Mouse (Mus musculus) forebrain, embryonic 15.5 days (tissue): ENCODE measurements around the gene Secisbp2l. TPM values are rescaled to one million over a fixed set of nuclear protein-coding genes. Genes with fewer than 3 reads are reported as not detected.
A peak's percentile ranks its signal among the peaks of the same experiment; 100 is the strongest.

Experiments
- ATAC-seq: fragments of 200-750 bp; cut with Nextera tagmentation; replicated peaks from 2 replicates; pipeline ENCODE4 v1.8.0; 2017; ENCODE audit warnings: mild to moderate bottlenecking, moderate TSS enrichment, moderate library complexity
- H3K27ac ChIP-seq: fragments of 300-500 bp; sonication (generic); replicated peaks from 2 replicates; pipeline ENCODE4 v1.5.1; 2015; ENCODE audit warnings: mild to moderate bottlenecking, inconsistent platforms
- H3K27me3 ChIP-seq: fragments of 300-500 bp; sonication (generic); 2 replicates; pipeline ENCODE4 v1.6.1; 2015; ENCODE audit warnings: inconsistent platforms
- H3K36me3 ChIP-seq: fragments of 300-500 bp; sonication (generic); 2 replicates; pipeline ENCODE4 v1.6.1; 2015; ENCODE audit warnings: mild to moderate bottlenecking, inconsistent platforms
- H3K4me1 ChIP-seq: fragments of 300-500 bp; sonication (generic); 2 replicates; pipeline ENCODE4 v1.6.1; 2015; ENCODE audit warnings: inconsistent platforms
- H3K4me2 ChIP-seq: fragments of 300-500 bp; sonication (generic); replicated peaks from 2 replicates; pipeline ENCODE4 v1.6.1; 2015; ENCODE audit warnings: mild to moderate bottlenecking, inconsistent platforms
- H3K4me3 ChIP-seq: fragments of 300-500 bp; sonication (generic); 2 replicates; pipeline ENCODE4 v1.5.1; 2015; ENCODE audit warnings: mild to moderate bottlenecking, inconsistent platforms
- H3K9ac ChIP-seq: fragments of 300-500 bp; sonication (generic); replicated peaks from 2 replicates; pipeline ENCODE4 v1.6.1; 2015; ENCODE audit warnings: mild to moderate bottlenecking, inconsistent platforms
- H3K9me3 ChIP-seq: fragments of 300-500 bp; sonication (generic); 2 replicates; pipeline ENCODE4 v1.6.1; 2016; ENCODE audit warnings: inconsistent platforms
- WGBS: fragments of 180-500 bp; shearing (Covaris S2); methylation state at CpG from one replicate; pipeline ENCODE4 v1.1.7; 2015; ENCODE audit warnings: mixed read lengths; 5-methylcytosine and 5-hydroxymethylcytosine counted together
- polyA plus RNA-seq: library from polyadenylated mRNA; unstranded; fragments of >200 nt; fragmentation: Nextera tagmentation; extraction: Ambion mirVana; gene quantifications from 2 replicates; pipeline ENCODE4 v1.2.1, GENCODE M21; 2015

The Secisbp2l gene
- polyA plus RNA-seq, 1 experiment from 2014 or later, result 30.7 TPM

DNA sequence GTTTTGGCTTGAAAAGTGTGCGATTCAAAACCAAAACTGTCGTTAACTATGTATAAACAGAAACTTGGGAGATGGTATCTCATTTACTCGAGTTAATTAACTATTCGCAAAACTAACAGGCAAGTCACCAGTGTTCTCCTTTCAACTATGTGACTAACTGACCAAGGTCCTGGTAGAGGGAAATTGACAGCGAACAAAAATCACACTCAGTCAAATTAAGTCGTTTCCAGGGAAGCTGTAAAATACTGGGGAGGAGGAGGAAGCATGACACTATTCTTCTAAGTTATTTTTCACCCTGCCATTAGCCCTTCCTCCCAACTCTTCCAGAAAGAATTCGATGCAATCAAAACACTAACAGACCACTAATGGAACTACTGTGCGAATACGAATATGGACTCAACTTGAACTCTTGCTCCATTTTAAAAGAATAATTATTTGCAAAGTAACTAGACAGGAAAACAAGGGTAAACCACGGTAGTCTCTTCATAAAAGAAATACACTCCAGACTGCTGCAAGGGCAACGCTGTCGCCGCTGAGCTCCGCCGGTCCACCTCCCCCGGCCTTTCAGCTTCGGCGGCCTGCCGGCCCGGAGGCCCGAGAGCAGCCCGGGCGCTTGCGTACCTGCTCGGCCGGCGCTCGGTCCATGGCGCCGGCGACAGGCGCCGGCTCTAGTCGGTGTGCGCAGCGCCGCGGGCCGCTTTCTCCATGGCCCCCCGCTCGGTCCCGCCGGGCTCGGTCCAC, 522 bp downstream of the Secisbp2l start:
- Histone ChIP-seq H3K4me2 (peak overlapping the region; percentile 52), H3K4me1 (peaks cover 20% of the 10 kb centered on the region), H3K9ac (peak overlapping the region; percentile 94), H3K36me3 (0 out of 2 replicates have a peak, but pooled peaks cover 3% of the 10 kb centered on the region), H3K27me3 (no peaks in the 10 kb centered on the region), H3K27ac (peak overlapping the region; percentile 77), H3K9me3 (no peaks in the 10 kb centered on the region), H3K4me3 (peak overlapping the region; percentile 94)
- 3% methylated on average over 44 of the region's 44 CpGs for WGBS
- no peak; the same call in 1 of the 2 replicates for ATAC-seq

DNA sequence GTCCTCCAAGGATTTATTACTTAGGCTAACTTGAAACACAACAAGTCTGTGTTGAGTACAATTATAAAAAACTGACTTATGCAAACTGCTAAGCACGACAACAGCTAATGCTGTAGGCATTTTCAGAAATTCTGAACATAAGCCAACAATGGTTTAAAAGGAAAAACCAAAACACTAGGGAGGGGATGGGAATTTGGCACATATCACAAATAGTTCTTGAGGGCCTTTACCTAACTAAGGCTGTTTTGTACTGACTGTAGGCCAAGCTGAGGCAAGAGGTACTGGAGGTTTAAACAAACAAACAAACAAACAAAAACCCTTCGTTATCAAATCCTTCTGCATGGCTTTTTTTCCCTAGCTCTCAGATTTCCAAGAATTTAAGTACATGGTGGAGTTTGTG, 1.7 kb downstream of the Secisbp2l start:
- no peaks in the 10 kb centered on the region for H3K9me3 ChIP-seq
- 82% methylated on average over 2 of the region's 2 CpGs for WGBS

DNA sequence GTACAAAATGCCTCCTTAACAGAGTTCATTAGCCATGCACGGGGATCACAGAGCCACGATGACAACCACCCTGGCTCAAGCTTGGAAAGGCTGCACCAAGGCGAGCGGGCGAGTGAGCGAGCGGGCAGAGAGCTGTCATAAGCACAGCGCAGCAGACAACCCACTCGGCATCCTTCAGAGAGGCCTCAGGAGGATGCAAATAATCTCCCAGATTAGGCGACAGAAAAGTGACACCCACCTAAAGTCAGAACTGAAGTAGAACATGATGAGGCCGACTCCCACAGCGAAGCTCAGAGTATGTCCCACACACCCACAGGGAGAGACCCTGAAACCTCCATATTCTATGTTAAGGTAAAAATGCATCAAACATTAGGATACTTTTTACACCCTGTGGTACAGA, 4.3 kb downstream of the Secisbp2l start:
- ATAC-seq, result no peak
- 88% methylated on average over 12 of the region's 12 CpGs for WGBS

More for the DNA sequence above, 1.7 kb downstream of the Secisbp2l start:
- Histone ChIP-seq H3K4me2 (0 out of 2 replicates have a peak overlapping the region, but pooled peaks have one; percentile 52), H3K27ac (no peak overlapping the region), H3K4me1 (peaks cover 20% of the 10 kb centered on the region), H3K9ac (no peak overlapping the region), H3K36me3 (0 out of 2 replicates have a peak, but pooled peaks cover 3% of the 10 kb centered on the region), H3K4me3 (no peak overlapping the region), H3K27me3 (no peaks in the 10 kb centered on the region)
- no peak for ATAC-seq

DNA sequence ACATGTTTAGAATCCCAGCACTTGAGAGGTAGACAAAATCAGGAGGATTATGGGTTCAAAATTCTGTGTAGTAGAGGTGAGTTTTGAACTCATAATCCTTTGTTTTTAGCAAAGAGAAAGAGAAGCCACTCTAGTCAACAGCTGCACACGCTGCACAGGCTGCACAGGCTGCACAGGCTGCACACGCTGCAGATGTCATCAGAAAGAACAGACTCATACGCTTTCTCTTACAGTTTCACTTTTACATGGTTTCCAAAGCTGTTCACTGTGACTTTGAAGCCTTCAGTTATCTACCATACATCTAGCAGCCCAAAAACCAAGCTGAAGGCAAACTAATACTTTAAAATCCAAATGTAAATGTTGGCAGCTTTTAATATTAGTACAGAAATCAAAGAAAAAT, 5.7 kb downstream of the Secisbp2l start:
- Histone ChIP-seq H3K4me1 (peaks cover 16% of the 10 kb centered on the region), H3K4me3 (no peak overlapping the region), H3K27me3 (no peaks in the 10 kb centered on the region), H3K36me3 (peaks cover 19% of the 10 kb centered on the region), H3K27ac (no peak overlapping the region), H3K4me2 (no peak overlapping the region), H3K9ac (no peak overlapping the region), H3K9me3 (no peaks in the 10 kb centered on the region)
- no peak for ATAC-seq
- 94% methylated on average over 3 of the region's 3 CpGs for WGBS

More for the DNA sequence above, 4.3 kb downstream of the Secisbp2l start:
- H3K9ac ChIP-seq, result no peak overlapping the region
- H3K4me2 ChIP-seq, result no peak overlapping the region
- peaks cover 15% of the 10 kb centered on the region for H3K36me3 ChIP-seq
- H3K9me3 ChIP-seq, result no peaks in the 10 kb centered on the region
- peaks cover 20% of the 10 kb centered on the region for H3K4me1 ChIP-seq
- no peaks in the 10 kb centered on the region for H3K27me3 ChIP-seq
- no peak overlapping the region for H3K4me3 ChIP-seq
- H3K27ac ChIP-seq, result no peak overlapping the region

DNA sequence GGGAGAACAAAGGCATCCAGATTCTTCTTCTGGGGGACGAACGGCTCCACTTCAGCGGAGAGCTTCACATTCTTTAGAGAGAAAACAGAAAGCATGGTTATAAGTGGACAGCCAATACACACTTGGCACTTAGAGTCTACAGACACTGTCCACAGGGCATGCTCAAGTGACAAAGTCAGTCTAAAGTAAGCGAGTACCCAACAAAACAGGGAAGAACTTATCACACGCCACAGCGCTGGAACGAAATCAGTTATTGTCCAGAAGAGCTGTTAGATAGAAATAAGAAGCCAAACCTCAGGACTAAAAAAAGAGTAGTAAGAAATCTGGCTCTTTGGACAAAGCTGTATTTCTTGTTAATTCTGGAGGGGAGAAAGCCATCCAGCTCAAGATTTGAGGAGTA, 7.0 kb downstream of the Secisbp2l start:
- no peak overlapping the region for H3K4me3 ChIP-seq
- H3K9ac ChIP-seq, result no peak overlapping the region
- H3K4me2 ChIP-seq, result no peak overlapping the region
- 87% methylated on average over 7 of the region's 7 CpGs for WGBS
- H3K4me1 ChIP-seq, result peaks cover 4% of the 10 kb centered on the region; the same call in 1 of the 2 replicates
- no peak overlapping the region for H3K27ac ChIP-seq
- no peaks in the 10 kb centered on the region for H3K27me3 ChIP-seq
- peaks cover 26% of the 10 kb centered on the region for H3K36me3 ChIP-seq
- no peak for ATAC-seq
- no peaks in the 10 kb centered on the region for H3K9me3 ChIP-seq

DNA sequence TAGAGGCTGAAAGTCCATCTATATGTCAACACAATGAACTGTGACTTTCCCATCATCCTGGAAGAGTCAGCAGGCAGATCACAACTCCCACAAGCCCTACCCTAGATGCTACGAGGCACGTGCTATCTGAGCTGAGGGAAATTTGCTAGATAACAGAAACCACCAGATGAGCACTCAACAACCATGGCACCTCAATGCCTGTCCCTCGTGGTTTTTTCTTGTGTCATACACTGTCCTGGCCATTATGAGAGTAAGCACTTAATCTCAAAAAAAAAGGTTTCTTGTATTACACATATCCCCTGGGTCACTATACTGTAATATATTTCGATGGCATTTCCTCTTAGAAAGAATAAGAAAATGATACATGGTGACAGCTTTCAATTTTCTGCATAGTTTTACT, 7.8 kb downstream of the Secisbp2l start:
- Histone ChIP-seq H3K4me2 (no peak overlapping the region), H3K9ac (no peak overlapping the region), H3K9me3 (no peaks in the 10 kb centered on the region), H3K4me1 (no peaks in the 10 kb centered on the region), H3K27ac (no peak overlapping the region), H3K27me3 (no peaks in the 10 kb centered on the region), H3K36me3 (peaks cover 29% of the 10 kb centered on the region), H3K4me3 (no peak overlapping the region)
- WGBS, result 96% methylated on average over 4 of the region's 4 CpGs
- ATAC-seq, result no peak

DNA sequence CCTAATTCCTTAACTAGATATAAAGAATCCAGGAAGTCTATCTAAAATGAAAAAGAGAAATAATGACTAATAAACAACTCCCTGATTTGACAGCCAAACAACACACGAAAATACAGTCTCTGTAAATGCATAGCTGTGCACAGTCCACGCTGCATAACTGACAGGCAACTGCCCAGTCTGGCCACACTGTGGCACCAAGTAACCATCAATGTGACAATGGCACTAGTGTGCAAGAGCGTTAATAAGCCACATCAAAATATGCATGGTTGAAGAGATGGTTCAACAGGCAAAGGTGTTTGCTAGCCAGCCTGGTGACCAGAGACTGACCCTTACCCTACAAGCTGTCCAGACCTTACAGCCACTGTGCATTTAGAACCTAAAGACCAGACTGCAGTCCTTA, 17.6 kb downstream of the Secisbp2l start:
- H3K27me3 ChIP-seq, result no peaks in the 10 kb centered on the region
- H3K4me3 ChIP-seq, result no peak overlapping the region
- ATAC-seq, result no peak
- no peak overlapping the region for H3K27ac ChIP-seq
- no peak overlapping the region for H3K9ac ChIP-seq
- H3K4me1 ChIP-seq, result no peaks in the 10 kb centered on the region
- H3K4me2 ChIP-seq, result no peak overlapping the region
- H3K36me3 ChIP-seq, result peaks cover 64% of the 10 kb centered on the region
- no peaks in the 10 kb centered on the region for H3K9me3 ChIP-seq
- WGBS, result 82% methylated on average over 3 of the region's 3 CpGs

DNA sequence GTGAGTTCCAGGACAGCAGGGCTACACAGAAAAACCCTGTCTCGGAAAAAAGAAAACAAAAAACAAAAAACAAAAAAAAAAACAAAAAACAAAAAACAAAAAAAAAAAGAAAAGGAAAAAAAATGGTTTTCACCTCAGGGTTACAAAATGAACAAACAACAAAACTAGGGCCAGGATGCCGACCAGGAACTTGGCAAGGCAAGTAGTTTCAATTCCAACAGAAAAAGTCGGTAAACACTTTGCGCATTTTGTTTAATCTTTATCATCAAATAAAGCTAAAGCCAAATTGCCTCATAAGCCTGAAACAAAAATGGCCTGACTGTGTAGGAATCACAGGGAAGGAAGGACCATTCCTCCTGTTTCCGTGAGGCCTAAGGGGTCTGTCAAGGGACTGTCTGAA, 18.1 kb downstream of the Secisbp2l start:
- H3K9ac ChIP-seq, result no peak overlapping the region
- no peaks in the 10 kb centered on the region for H3K9me3 ChIP-seq
- no peak overlapping the region for H3K4me2 ChIP-seq
- no peak overlapping the region for H3K4me3 ChIP-seq
- H3K36me3 ChIP-seq, result peaks cover 63% of the 10 kb centered on the region
- WGBS, result 91% methylated on average over 5 of the region's 5 CpGs
- no peak overlapping the region for H3K27ac ChIP-seq
- ATAC-seq, result no peak
- no peaks in the 10 kb centered on the region for H3K4me1 ChIP-seq
- no peaks in the 10 kb centered on the region for H3K27me3 ChIP-seq

DNA sequence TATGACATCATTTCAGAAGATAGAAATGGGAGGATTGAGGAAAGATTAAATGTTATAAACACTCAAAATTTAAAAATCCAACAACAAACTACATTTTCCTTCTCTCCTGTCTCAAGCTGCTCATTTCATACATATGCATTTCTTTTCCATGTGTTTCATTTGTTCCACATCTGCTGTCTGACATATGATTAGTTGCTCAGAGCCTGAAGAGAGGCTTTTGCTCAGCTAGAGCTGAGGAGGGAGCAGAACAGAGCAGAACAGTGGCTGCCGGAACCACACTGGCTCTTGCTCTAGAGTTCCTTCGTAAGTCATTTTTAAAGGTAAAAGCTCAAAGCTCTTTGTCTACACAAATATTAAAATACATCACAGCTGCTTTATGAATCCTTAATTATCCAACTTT, 33.3 kb downstream of the Secisbp2l start:
- H3K27me3 ChIP-seq, result no peaks in the 10 kb centered on the region
- no peak overlapping the region for H3K4me2 ChIP-seq
- H3K36me3 ChIP-seq, result peaks cover 77% of the 10 kb centered on the region
- H3K4me1 ChIP-seq, result no peaks in the 10 kb centered on the region
- no peak overlapping the region for H3K27ac ChIP-seq
- H3K4me3 ChIP-seq, result no peak overlapping the region
- no peaks in the 10 kb centered on the region for H3K9me3 ChIP-seq
- WGBS, result 87% methylated on average over 2 of the region's 2 CpGs
- no peak for ATAC-seq
- no peak overlapping the region for H3K9ac ChIP-seq

DNA sequence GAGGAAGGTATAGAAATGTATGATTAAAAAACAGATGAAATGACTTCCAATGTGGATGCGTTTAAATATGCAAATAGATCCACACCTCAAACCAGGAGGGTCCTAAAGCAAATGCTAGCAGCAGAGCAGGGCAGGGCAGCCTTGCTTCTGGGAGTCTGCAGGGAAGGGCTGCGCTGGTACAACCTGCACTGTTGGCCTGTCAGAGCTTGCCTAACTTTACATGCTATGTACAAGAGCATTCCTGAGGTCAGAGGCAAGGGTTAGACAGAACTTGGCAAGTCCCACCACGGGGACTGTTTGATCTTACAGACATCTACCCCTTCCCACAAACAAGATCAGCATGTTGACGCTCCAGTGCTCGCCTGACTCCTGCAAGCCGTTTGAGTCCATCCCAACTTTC, 43.3 kb downstream of the Secisbp2l start:
- H3K36me3 ChIP-seq, result peaks cover 46% of the 10 kb centered on the region
- 84% methylated on average over 6 of the region's 6 CpGs for WGBS

DNA sequence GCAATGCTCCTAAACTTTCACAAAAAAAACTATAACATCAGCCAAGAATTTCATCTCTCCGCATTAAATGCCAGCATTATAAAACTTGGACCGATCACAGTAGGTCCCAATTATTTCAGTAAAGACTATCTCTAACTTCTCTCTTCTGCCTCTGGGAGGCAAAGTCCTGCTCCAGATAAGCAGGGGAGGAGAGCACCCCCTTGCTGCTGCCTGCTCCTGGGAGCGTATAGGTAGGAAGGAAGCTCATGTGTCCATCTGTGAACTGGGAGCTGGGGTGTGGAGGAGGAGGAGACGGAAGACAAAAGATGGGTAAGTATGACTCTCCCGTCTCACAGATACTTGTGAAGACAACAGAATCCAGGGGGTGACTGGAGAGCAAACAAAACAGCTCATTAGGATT, 44.0 kb downstream of the Secisbp2l start:
- H3K4me2 ChIP-seq, result no peak overlapping the region
- H3K27ac ChIP-seq, result no peak overlapping the region
- WGBS, result 75% methylated on average over 5 of the region's 5 CpGs
- H3K36me3 ChIP-seq, result peaks cover 40% of the 10 kb centered on the region
- no peak for ATAC-seq
- H3K9me3 ChIP-seq, result no peaks in the 10 kb centered on the region
- H3K4me1 ChIP-seq, result no peaks in the 10 kb centered on the region
- H3K27me3 ChIP-seq, result no peaks in the 10 kb centered on the region
- no peak overlapping the region for H3K9ac ChIP-seq
- H3K4me3 ChIP-seq, result no peak overlapping the region

More for the DNA sequence above, 43.3 kb downstream of the Secisbp2l start:
- no peak overlapping the region for H3K9ac ChIP-seq
- no peak overlapping the region for H3K4me3 ChIP-seq
- no peaks in the 10 kb centered on the region for H3K27me3 ChIP-seq
- H3K27ac ChIP-seq, result no peak overlapping the region
- no peak overlapping the region for H3K4me2 ChIP-seq
- ATAC-seq, result no peak
- H3K9me3 ChIP-seq, result no peaks in the 10 kb centered on the region
- no peaks in the 10 kb centered on the region for H3K4me1 ChIP-seq

DNA sequence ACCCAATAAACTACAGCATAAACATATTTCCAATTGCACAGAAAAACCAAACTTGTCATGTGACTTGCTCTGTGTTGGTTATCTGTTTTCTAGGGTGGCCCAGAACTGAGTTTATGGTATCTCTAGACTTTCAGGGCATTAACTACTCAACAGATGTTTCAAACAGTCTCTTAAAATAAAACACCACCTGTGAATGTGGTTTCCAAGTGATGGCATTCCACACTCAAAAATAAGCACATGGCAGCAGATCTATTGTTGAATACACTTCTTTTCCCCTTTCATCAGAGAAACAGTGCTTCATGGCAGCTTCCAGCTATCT, 46.7 kb downstream of the Secisbp2l start:
- ATAC-seq, result no peak
- H3K9me3 ChIP-seq, result no peaks in the 10 kb centered on the region
- no peaks in the 10 kb centered on the region for H3K27me3 ChIP-seq
- H3K9ac ChIP-seq, result no peak overlapping the region
- H3K4me2 ChIP-seq, result no peak overlapping the region
- H3K36me3 ChIP-seq, result peaks cover 20% of the 10 kb centered on the region
- H3K27ac ChIP-seq, result no peak overlapping the region
- H3K4me1 ChIP-seq, result peaks cover 7% of the 10 kb centered on the region
- H3K4me3 ChIP-seq, result no peak overlapping the region
